Comparison of ENCODE assay signal across 19 mouse cellular contexts in the genomic region with DNA sequence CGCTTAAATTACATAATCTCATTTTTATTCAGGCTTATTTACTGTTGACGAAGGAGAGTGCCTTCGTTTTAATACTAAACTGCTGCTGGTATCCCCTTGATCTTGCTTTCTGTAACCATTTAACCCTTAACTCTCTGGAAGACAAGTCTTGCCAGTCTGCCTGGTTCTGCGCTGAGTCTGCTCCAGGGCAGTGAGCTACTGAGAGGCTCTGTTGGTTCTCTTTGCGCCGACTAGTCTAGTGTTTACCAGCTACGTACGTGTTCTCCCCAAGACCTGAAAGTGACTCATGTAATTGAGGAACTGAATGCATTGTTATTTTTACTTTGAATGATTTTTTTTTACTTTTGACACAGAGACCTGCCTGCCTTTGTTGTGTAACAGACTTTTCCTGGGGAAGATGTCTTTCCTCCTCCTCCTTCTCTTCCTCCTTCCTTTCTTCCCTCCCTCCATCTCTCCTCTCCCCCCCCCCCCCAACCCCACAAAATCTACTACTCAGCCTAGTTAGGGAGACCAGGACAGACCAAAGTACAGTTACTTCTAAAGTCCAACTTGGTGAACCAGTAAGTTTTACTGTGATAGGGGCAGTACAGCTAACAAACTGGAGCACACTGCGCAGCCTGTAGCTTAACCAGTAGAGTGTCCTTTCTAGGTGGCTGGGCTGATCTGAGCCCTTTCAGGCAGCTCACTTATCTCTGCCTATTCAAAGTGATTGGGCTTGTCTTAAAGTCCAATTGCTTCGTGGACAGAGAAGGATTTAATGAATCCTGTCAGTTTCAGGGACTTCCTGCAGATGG. TPM values are rescaled to one million over a fixed set of nuclear protein-coding genes. Genes with fewer than 3 reads are reported as not detected.
DNase-seq lines count a peak whose midpoint lies in the region; ATAC-seq and TF ChIP-seq lines count a peak whose summit lies in the region.
"Had no signal": no experiment of that assay in that cellular context is flagged by ENCODE, and none has a peak within 500 bp of the region (broad histone marks: within the 10 kb centered on the region; RNA-seq: fewer than 3 reads in every experiment).

No protein-coding gene starts in this region.

- no peak for ATAC-seq in lung, embryonic 14.5 days (ENCODE audit: insufficient read depth)
- peak; percentile 81 for ATAC-seq in granulocyte monocyte progenitor cell, adult 5-6 weeks (replicated peaks; ENCODE audit: poor library complexity, severe bottlenecking)
- ATAC-seq in megakaryocyte progenitor cell, adult 5-6 weeks (replicated peaks; ENCODE audit: poor library complexity) = peak; percentile 69
- ATAC-seq in hindbrain, embryonic 12.5 days (ENCODE audit: low FRiP score) = no peak
- ATAC-seq: hindbrain, postnatal 0 days; liver, embryonic 12.5 days had no signal

- no peak for TF ChIP-seq CTCF in lung, embryonic 14.5 days (IDR thresholded peaks at IDR 0.05; ENCODE audit: low read depth)
- TF ChIP-seq CTCF in lung, adult 2 months (IDR thresholded peaks at IDR 0.05; ENCODE audit: insufficient read depth, low read length) = no peak
- no peak for TF ChIP-seq CTCF in CH12.LX (conservative IDR thresholded peaks at IDR 0.05 in 1 of 2, IDR thresholded peaks at IDR 0.05 in 1 of 2; ENCODE audit: low read depth in 2 of 2, low read length in 2 of 2)

- TF ChIP-seq EP300 in CH12.LX (IDR thresholded peaks at IDR 0.05; ENCODE audit: low read length) = no peak

- no peak overlapping the region for H3K27ac ChIP-seq in lung, embryonic 14.5 days (ENCODE audit: low read depth)
- no peak overlapping the region for H3K27ac ChIP-seq in CH12.LX (ENCODE audit: insufficient read depth, low read depth)
- no peak overlapping the region for H3K27ac ChIP-seq in hindbrain, embryonic 12.5 days
- H3K27ac ChIP-seq: embryonic facial prominence, embryonic 12.5 days; forebrain, embryonic 10.5 days; hindbrain, postnatal 0 days; liver, embryonic 12.5 days; neural tube, embryonic 15.5 days had no signal

- H3K9me3 ChIP-seq in lung, embryonic 14.5 days (ENCODE audit: low read depth, low read length) = no peaks in the 10 kb centered on the region
- no peaks in the 10 kb centered on the region for H3K9me3 ChIP-seq in CH12.LX (replicated peaks; ENCODE audit: low read length)
- no peaks in the 10 kb centered on the region for H3K9me3 ChIP-seq in hindbrain, embryonic 12.5 days (replicated peaks)
- H3K9me3 ChIP-seq: embryonic facial prominence, embryonic 12.5 days; forebrain, embryonic 10.5 days; liver, embryonic 12.5 days; neural tube, embryonic 15.5 days had no signal

- peaks cover 21% of the 10 kb centered on the region for H3K79me2 ChIP-seq in CH12.LX (replicated peaks; ENCODE audit: control insufficient read depth, extremely low read depth, insufficient read depth, poor library complexity, severe bottlenecking)

- in situ Hi-C loops in CH12.LX (cut with MboI; ENCODE audit: low pct_ligation_motif_present, low pct_unique_long_range_greater_than_20kb, low sequenced_read_pairs) = no loop called here

- no peak overlapping the region for H3K4me2 ChIP-seq in lung, embryonic 14.5 days
- H3K4me2 ChIP-seq in CH12.LX (ENCODE audit: insufficient read depth, low read depth, poor library complexity, severe bottlenecking) = no peak overlapping the region
- H3K4me2 ChIP-seq in hindbrain, embryonic 12.5 days (replicated peaks) = no peak overlapping the region
- H3K4me2 ChIP-seq: embryonic facial prominence, embryonic 12.5 days; liver, embryonic 12.5 days; neural tube, embryonic 15.5 days had no signal

- no peak for TF ChIP-seq RAD21 in CH12.LX (IDR thresholded peaks at IDR 0.05; ENCODE audit: low read depth, low read length)

- H3K4me1 ChIP-seq in lung, embryonic 14.5 days (ENCODE audit: insufficient read depth) = peaks cover 22% of the 10 kb centered on the region
- peaks cover 45% of the 10 kb centered on the region for H3K4me1 ChIP-seq in lung, adult 2 months (ENCODE audit: control insufficient read depth, insufficient read depth, low read length)
- H3K4me1 ChIP-seq in CH12.LX (ENCODE audit: control insufficient read depth in 1 of 2, insufficient read depth in 2 of 2) = peaks cover 20 to 89% of the 10 kb centered on the region in 2 experiments
- H3K4me1 ChIP-seq in hindbrain, embryonic 12.5 days = peaks cover 37% of the 10 kb centered on the region

- no peak overlapping the region for H3K9ac ChIP-seq in lung, embryonic 14.5 days
- H3K9ac ChIP-seq in CH12.LX (ENCODE audit: insufficient read depth, low read depth) = no peak overlapping the region
- H3K9ac ChIP-seq in hindbrain, embryonic 12.5 days = no peak overlapping the region
- H3K9ac ChIP-seq: embryonic facial prominence, embryonic 12.5 days; liver, embryonic 12.5 days; neural tube, embryonic 15.5 days had no signal

- peak; percentile 24 for DNase-seq in lung, embryonic 14.5 days
- DNase-seq in lung, adult 2 months = no peak
- DNase-seq in CH12.LX (ENCODE audit: extremely low read depth) = no peak
- DNase-seq in heart, adult 18-20 months = no peak
- DNase-seq in thymus, postnatal 36 days = no peak
- DNase-seq: adrenal gland, adult 2 months; cerebellum, postnatal 10 days; heart, adult 11 months; layer of hippocampus, adult 9-11 months; right cerebral cortex, adult 18-20 months; thymus, postnatal 4 days had no signal

- no peaks in the 10 kb centered on the region for H3K36me3 ChIP-seq in lung, embryonic 14.5 days (ENCODE audit: insufficient read depth)
- peaks cover 0 to 35% of the 10 kb centered on the region in 2 experiments for H3K36me3 ChIP-seq in CH12.LX (replicated peaks in 1 of 2; ENCODE audit: control insufficient read depth in 1 of 2, insufficient read depth in 1 of 2, low read length in 1 of 2)
- H3K36me3 ChIP-seq in hindbrain, embryonic 12.5 days = no peaks in the 10 kb centered on the region
- H3K36me3 ChIP-seq: embryonic facial prominence, embryonic 12.5 days; liver, embryonic 12.5 days; neural tube, embryonic 15.5 days had no signal

- WGBS in lung, embryonic 14.5 days = 59% methylated on average over 10 of the region's 10 CpGs
- WGBS in lung, adult 2 months = 42% methylated on average over 10 of the region's 10 CpGs
- 75% methylated on average over 10 of the region's 10 CpGs for WGBS in hindbrain, embryonic 12.5 days

- no peak overlapping the region for H3K4me3 ChIP-seq in lung, embryonic 14.5 days (ENCODE audit: low read depth, low read length)
- no peak overlapping the region for H3K4me3 ChIP-seq in lung, adult 2 months (replicated peaks; ENCODE audit: extremely low read depth, low read depth, low read length)
- H3K4me3 ChIP-seq in CH12.LX (replicated peaks in 1 of 3; ENCODE audit: low read depth in 2 of 3, low read length in 2 of 3, poor library complexity in 1 of 3) = no peak overlapping the region
- no peak overlapping the region for H3K4me3 ChIP-seq in hindbrain, embryonic 12.5 days
- H3K4me3 ChIP-seq: embryonic facial prominence, embryonic 12.5 days; forebrain, embryonic 10.5 days; liver, embryonic 12.5 days; neural tube, embryonic 15.5 days had no signal

- dilution Hi-C loops in CH12.LX (cut with MboI; ENCODE audit: extremely low pct_ligation_motif_present, extremely low pct_unique_long_range_greater_than_20kb, low sequenced_read_pairs) = no loop called here

- TF ChIP-seq POLR2A in lung, adult 2 months (IDR thresholded peaks at IDR 0.05; ENCODE audit: borderline replicate concordance, extremely low read depth, low read depth, low read length) = no peak
- TF ChIP-seq POLR2A in CH12.LX (IDR thresholded peaks at IDR 0.05; ENCODE audit: low read depth, low read length) = no peak

- H3K27me3 ChIP-seq in lung, embryonic 14.5 days (ENCODE audit: insufficient read depth, low read length) = no peaks in the 10 kb centered on the region
- no peaks in the 10 kb centered on the region for H3K27me3 ChIP-seq in CH12.LX (replicated peaks)
- H3K27me3 ChIP-seq in hindbrain, embryonic 12.5 days = no peaks in the 10 kb centered on the region
- H3K27me3 ChIP-seq: embryonic facial prominence, embryonic 12.5 days; liver, embryonic 12.5 days; neural tube, embryonic 15.5 days had no signal

TF ChIP-seq in CH12.LX, 34 proteins besides CTCF, POLR2A, EP300 and RAD21:
- TF ChIP-seq NRF1 (IDR thresholded peaks at IDR 0.05; ENCODE audit: low read depth, low read length) (no peak), ZC3H11A (IDR thresholded peaks at IDR 0.05; ENCODE audit: low read depth, low read length) (no peak), ZNF384 (IDR thresholded peaks at IDR 0.05; ENCODE audit: low read depth, low read length) (peak; percentile 71), MAZ (IDR thresholded peaks at IDR 0.05; ENCODE audit: low read depth, low read length) (no peak)
TF ChIP-seq in CH12.LX: peak in this region for 1.

RNA-seq across cellular contexts. Expression of gene Elovl5, which starts 18.9 kb away (rescaled TPM):
- 76.7 and 87.7 TPM in 2 replicates for polyA plus RNA-seq in lung, embryonic 14.5 days (2014; fragmentation: Nextera tagmentation; extraction: Ambion mirVana)
- 102 and 155 TPM in 2 replicates for polyA plus RNA-seq in lung, adult 2 months (2012; rRNA removed)
- total RNA-seq in CH12.LX (2012; rRNA removed) = 44.0 TPM in 2 replicates
- total RNA-seq in CH12.LX (2014; rRNA removed) = 122 and 123 TPM in 2 replicates
- 62.2 and 63.0 TPM in 2 replicates for polyA plus RNA-seq in CH12.LX (2012; ENCODE audit: insufficient read length, low read depth)
- total RNA-seq in granulocyte monocyte progenitor cell, adult 5-6 weeks (2014; fragmentation: Nextera tagmentation) = 79.8 and 80.9 TPM in 2 replicates
- 123 and 128 TPM in 2 replicates for total RNA-seq in granulocyte monocyte progenitor cell, adult 5-6 weeks (2017)
- 97.0 and 107 TPM in 2 replicates for total RNA-seq in megakaryocyte progenitor cell, adult 5-6 weeks (2015)
- 104 and 107 TPM in 2 replicates for total RNA-seq in megakaryocyte progenitor cell, adult 5-6 weeks (2017)
- total RNA-seq in heart, adult 18-20 months (2021) = 10 to 100 TPM; 37.3 to 39.0 TPM
- polyA plus RNA-seq in hindbrain, embryonic 12.5 days (2016; fragmentation: Nextera tagmentation; extraction: Ambion mirVana) = 68.6 and 69.3 TPM in 2 replicates

Comparison
In these comparisons a context has a peak if more than half of its experiments do, and no peak if none do; other contexts are left out.
1. ATAC-seq: peak in granulocyte monocyte progenitor cell, adult 5-6 weeks (single experiment) and megakaryocyte progenitor cell, adult 5-6 weeks (single experiment); none in lung, embryonic 14.5 days (single experiment) and hindbrain, embryonic 12.5 days (single experiment).